Mouse (Mus musculus) ES-Bruce4 (cell line): Measurements from ENCODE around the gene Rnf121.

ENCODE experiments used
- CTCF ChIP-seq: IDR thresholded peaks from one replicate; pipeline ENCODE4 v1.8.1; 2011; ENCODE audit warnings: low read depth, low read length
- EP300 ChIP-seq: IDR thresholded peaks from 2 replicates; pipeline ENCODE4 v1.6.1; 2011; ENCODE audit warnings: low read depth, low read length; ENCODE audit not compliant: insufficient read depth
- POLR2A ChIP-seq: IDR thresholded peaks from one replicate; pipeline ENCODE4 v1.8.1; 2011; ENCODE audit warnings: low read length; ENCODE audit not compliant: insufficient read depth

DNA sequence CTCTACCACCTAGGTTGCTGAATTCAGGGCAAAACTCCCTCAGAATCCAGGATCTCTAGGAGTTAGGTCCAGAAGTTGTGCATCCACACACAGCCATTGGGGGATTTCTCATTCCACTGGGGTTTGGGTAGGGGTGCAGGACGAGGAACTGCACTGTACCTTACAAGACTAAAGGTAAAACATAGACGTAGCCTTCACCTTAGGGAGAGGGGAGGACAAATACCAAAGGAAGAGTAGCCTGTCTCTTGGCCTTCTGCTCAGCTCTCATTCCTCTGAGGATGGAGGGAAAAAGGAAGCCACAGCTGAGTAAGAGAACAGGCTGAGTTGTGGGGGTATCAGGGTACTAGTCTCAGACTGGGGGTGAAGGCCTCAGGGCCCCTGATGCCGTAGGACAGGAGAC is 46.7 kb downstream of the Rnf121 start, which contains the start of gene Il18bp:
- TF ChIP-seq POLR2A (no peak), EP300 (no peak), CTCF (no peak)
